Mouse (Mus musculus) hindbrain, embryonic 10.5 days (tissue): ENCODE measurements around the gene Mtcl1. TPM values are rescaled to one million over a fixed set of nuclear protein-coding genes. Genes with fewer than 3 reads are reported as not detected.
A peak's percentile ranks its signal among the peaks of the same experiment; 100 is the strongest.

ENCODE experiments used
- DNase-seq: peaks from one replicate; pipeline ENCODE4 v3.0.0-alpha.2; 2017; ENCODE audit warnings: low spot score
- H3K27ac ChIP-seq: fragments of 300-500 bp; sonication (generic); 2 replicates; pipeline ENCODE4 v1.5.1; 2016; ENCODE audit warnings: mild to moderate bottlenecking, moderate library complexity
- H3K27me3 ChIP-seq: fragments of 300-500 bp; sonication (generic); 2 replicates; pipeline ENCODE4 v1.6.1; 2016; ENCODE audit warnings: mild to moderate bottlenecking; ENCODE audit not compliant: poor library complexity, insufficient read depth, severe bottlenecking
- H3K36me3 ChIP-seq: fragments of 300-500 bp; sonication (generic); 2 replicates; pipeline ENCODE4 v1.6.1; 2016; ENCODE audit warnings: mild to moderate bottlenecking, moderate library complexity
- H3K4me1 ChIP-seq: fragments of 300-500 bp; sonication (generic); replicated peaks from 2 replicates; pipeline ENCODE4 v1.6.1; 2016; ENCODE audit warnings: mild to moderate bottlenecking
- H3K4me3 ChIP-seq: fragments of 300-500 bp; sonication (generic); 2 replicates; pipeline ENCODE4 v1.5.1; 2016; ENCODE audit warnings: mild to moderate bottlenecking, moderate library complexity
- H3K9me3 ChIP-seq: fragments of 300-500 bp; sonication (generic); 2 replicates; pipeline ENCODE4 v1.6.1; 2016; ENCODE audit warnings: mild to moderate bottlenecking, moderate library complexity
- WGBS: fragments of 180-500 bp; shearing (Covaris S2); methylation state at CpG from one replicate; pipeline ENCODE4 v1.1.7; 2016; 5-methylcytosine and 5-hydroxymethylcytosine counted together
- polyA plus RNA-seq: library from polyadenylated mRNA; unstranded; fragments of >200 nt; fragmentation: Nextera tagmentation; extraction: Ambion mirVana; gene quantifications from 2 replicates; pipeline ENCODE4 v1.2.1, GENCODE M21; 2016

The Mtcl1 gene
- polyA plus RNA-seq, 1 experiment from 2014 or later = 89.7 TPM

DNA sequence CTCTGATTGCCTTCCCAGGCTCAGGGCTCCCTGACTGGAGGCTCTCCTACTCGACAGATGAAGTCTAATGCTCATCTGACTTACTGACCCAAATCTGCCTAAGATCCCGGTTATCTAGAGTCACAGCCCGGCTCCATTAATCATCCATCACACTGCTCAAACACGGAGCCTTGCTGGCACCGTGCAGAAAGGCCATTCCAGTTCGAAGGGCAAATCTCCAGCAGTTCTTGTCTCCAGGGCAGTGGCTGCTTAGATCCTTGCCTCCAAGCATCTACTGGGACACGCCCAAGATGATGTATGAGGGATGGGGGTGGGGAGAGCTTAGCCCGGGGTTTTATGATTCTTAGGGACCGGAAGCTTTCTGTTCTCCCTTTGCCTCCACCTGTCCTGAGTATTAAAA lies 55.0 kb downstream of the Mtcl1 start:
- DNase-seq = no peak
- Histone ChIP-seq H3K36me3 (peaks cover 43% of the 10 kb centered on the region), H3K9me3 (no peaks in the 10 kb centered on the region), H3K27ac (0 out of 2 replicates have a peak overlapping the region, but pooled peaks have one; percentile 29), H3K4me1 (peaks cover 12% of the 10 kb centered on the region), H3K27me3 (no peaks in the 10 kb centered on the region), H3K4me3 (no peak overlapping the region)
- WGBS = 72% methylated on average over 9 of the region's 9 CpGs

DNA sequence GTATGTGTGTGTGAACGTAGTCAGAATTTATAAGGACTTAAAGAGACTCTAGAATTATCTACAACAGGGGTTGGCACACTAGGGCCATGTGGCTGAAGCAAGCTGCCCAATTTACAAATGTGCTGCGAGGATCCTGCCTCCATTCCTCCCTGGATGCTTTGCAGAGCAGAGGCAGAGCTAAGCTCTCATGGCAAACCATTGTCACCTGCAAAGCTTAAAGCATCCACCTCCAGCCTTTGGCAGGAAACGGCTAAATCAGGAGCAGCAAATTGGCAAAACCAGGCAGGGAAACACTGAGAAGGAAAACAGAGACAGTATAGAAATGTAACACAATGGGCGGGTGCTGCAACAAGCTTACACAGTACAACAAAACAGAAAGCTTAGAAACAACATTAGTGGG lies 61.2 kb downstream of the Mtcl1 start:
- Histone ChIP-seq H3K27me3 (no peaks in the 10 kb centered on the region), H3K9me3 (no peaks in the 10 kb centered on the region), H3K4me3 (no peak overlapping the region), H3K36me3 (peaks cover 56% of the 10 kb centered on the region), H3K27ac (no peak overlapping the region), H3K4me1 (no peaks in the 10 kb centered on the region)
- WGBS = 89% methylated on average over 4 of the region's 4 CpGs
- DNase-seq = no peak

DNA sequence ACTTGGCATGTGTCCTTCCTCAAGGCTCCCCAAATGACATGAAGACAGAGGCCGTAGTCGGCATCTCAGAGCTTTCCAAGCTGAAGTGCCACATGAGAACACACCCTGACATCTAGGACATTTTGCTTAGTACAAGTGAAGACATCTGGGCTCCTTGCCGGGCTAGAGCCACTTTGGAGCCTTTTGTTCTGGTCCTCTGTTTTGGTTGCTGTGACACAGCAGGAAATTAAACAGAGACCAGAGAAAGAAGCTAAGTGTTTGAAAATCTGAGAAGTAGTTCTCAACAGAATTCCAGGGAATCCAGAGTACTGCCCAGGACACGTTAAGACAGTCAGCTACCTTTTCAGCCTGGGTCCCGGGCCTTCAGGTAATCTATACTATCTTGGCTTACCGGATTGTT lies 68.2 kb downstream of the Mtcl1 start:
- no peaks in the 10 kb centered on the region for H3K9me3 ChIP-seq
- H3K4me3 ChIP-seq = no peak overlapping the region
- H3K27ac ChIP-seq = no peak overlapping the region
- H3K4me1 ChIP-seq = no peaks in the 10 kb centered on the region; the same call in 1 of the 2 replicates
- no peak for DNase-seq
- no peaks in the 10 kb centered on the region for H3K27me3 ChIP-seq
- peaks cover 89% of the 10 kb centered on the region for H3K36me3 ChIP-seq
- 67% methylated on average over 6 of the region's 6 CpGs for WGBS

GRCm38 (mm10) chr17:66379900-66380857 lies 69.4 kb downstream of the Mtcl1 start:
- H3K9me3 ChIP-seq = no peaks in the 10 kb centered on the region
- no peak for DNase-seq
- peaks cover 1% of the 10 kb centered on the region for H3K4me1 ChIP-seq
- WGBS = 95% methylated on average over 22 of the region's 22 CpGs
- H3K27me3 ChIP-seq = no peaks in the 10 kb centered on the region
- H3K27ac ChIP-seq = no peak overlapping the region
- H3K36me3 ChIP-seq = peaks cover 97% of the 10 kb centered on the region
- H3K4me3 ChIP-seq = no peak overlapping the region

DNA sequence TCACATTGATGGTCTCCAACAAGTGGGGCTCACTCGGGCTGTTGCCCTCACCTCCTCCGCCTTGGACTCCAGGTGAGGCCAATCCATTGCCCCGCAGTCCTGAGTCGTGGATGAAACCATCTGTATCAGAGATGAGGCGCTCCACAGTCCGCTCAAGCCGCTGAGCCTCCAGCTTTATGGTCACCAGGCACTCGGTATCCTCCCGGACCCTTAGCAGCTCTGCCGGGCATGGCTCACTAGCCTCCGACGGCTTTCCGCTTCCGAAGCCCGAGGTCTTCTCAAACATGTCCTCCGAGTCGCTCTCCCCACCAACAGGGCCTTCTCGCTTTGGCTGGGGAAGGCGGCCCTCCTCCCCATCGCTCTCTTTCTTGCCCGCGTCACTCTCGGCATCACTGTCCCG lies 70.2 kb downstream of the Mtcl1 start:
- H3K27ac ChIP-seq = no peak overlapping the region
- WGBS = 96% methylated on average over 24 of the region's 24 CpGs

GRCm38 (mm10) chr17:66378127-66378526 lies 71.4 kb downstream of the Mtcl1 start:
- Histone ChIP-seq H3K27ac (0 out of 2 replicates have a peak overlapping the region, but pooled peaks have one; percentile 17), H3K4me3 (no peak overlapping the region), H3K4me1 (peaks cover 11% of the 10 kb centered on the region), H3K27me3 (no peaks in the 10 kb centered on the region), H3K9me3 (no peaks in the 10 kb centered on the region), H3K36me3 (peaks cover 97% of the 10 kb centered on the region)
- no peak for DNase-seq
- 91% methylated on average over 17 of the region's 17 CpGs for WGBS

More for the DNA sequence above, 70.2 kb downstream of the Mtcl1 start:
- no peaks in the 10 kb centered on the region for H3K27me3 ChIP-seq
- peaks cover 10% of the 10 kb centered on the region for H3K4me1 ChIP-seq
- no peaks in the 10 kb centered on the region for H3K9me3 ChIP-seq
- peaks cover 97% of the 10 kb centered on the region for H3K36me3 ChIP-seq
- no peak overlapping the region for H3K4me3 ChIP-seq
- DNase-seq = no peak

GRCm38 (mm10) chr17:66374633-66375272 lies 74.8 kb downstream of the Mtcl1 start:
- Histone ChIP-seq H3K9me3 (no peaks in the 10 kb centered on the region), H3K4me3 (no peak overlapping the region), H3K36me3 (peaks cover 99% of the 10 kb centered on the region), H3K27me3 (no peaks in the 10 kb centered on the region), H3K27ac (no peak overlapping the region), H3K4me1 (peaks cover 11% of the 10 kb centered on the region)
- no peak for DNase-seq
- WGBS = 61% methylated on average over 14 of the region's 14 CpGs

DNA sequence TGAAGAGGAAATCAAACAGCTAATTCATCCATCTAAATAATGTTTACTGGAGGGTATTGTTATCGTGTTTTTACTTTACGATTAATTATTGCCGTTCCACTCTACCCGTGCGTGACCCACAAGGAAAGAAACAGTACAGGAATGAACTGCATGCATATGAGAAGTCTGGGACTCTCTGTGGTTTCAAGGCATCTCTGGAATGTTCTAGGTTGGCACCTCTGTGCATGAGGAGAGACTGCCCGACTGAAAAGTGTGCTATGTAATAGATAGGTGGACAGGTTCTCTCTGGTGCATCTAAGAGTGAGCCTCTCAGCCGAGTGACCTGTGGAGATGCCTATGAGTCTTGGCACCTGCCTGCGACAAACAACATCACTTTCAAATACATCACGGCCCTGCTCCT lies 78.7 kb downstream of the Mtcl1 start:
- Histone ChIP-seq H3K4me3 (no peak overlapping the region), H3K36me3 (peaks cover 100% of the 10 kb centered on the region), H3K27ac (no peak overlapping the region), H3K9me3 (no peaks in the 10 kb centered on the region), H3K27me3 (no peaks in the 10 kb centered on the region), H3K4me1 (peaks cover 20% of the 10 kb centered on the region)
- 94% methylated on average over 9 of the region's 9 CpGs for WGBS
- no peak for DNase-seq

GRCm38 (mm10) chr17:66369777-66370176 lies 79.8 kb downstream of the Mtcl1 start:
- Histone ChIP-seq H3K27me3 (no peaks in the 10 kb centered on the region), H3K27ac (0 out of 2 replicates have a peak overlapping the region, but pooled peaks have one; percentile 31), H3K9me3 (no peaks in the 10 kb centered on the region), H3K4me1 (peaks cover 15% of the 10 kb centered on the region), H3K4me3 (no peak overlapping the region), H3K36me3 (peaks cover 100% of the 10 kb centered on the region)
- WGBS = 74% methylated on average over 6 of the region's 6 CpGs
- DNase-seq = no peak

DNA sequence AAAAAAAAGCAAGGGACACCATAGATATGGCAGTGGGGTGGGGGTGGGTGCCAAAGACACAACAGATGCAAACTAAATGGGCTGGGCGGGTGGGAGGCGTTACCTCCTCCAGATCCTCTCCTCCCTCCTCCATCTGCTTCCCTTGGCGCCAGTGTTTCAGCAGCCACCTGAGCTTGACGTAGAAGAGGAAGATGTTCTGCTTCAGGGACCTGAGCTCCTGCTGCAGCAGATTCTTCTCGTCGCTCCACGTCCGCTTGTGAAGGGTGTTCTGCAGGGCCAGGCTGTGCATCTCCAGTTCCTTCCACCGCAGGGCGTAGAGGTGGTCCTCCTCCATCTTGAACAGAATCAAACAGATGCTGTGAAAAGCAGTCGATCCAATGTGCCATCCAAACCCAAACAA lies 81.4 kb downstream of the Mtcl1 start:
- Histone ChIP-seq H3K27me3 (no peaks in the 10 kb centered on the region), H3K4me3 (no peak overlapping the region), H3K4me1 (peaks cover 10% of the 10 kb centered on the region; the same call in 1 of the 2 replicates), H3K36me3 (peaks cover 100% of the 10 kb centered on the region), H3K9me3 (no peaks in the 10 kb centered on the region), H3K27ac (peak overlapping the region; percentile 23; the same call in 1 of the 2 replicates)
- 90% methylated on average over 11 of the region's 11 CpGs for WGBS
- no peak for DNase-seq

DNA sequence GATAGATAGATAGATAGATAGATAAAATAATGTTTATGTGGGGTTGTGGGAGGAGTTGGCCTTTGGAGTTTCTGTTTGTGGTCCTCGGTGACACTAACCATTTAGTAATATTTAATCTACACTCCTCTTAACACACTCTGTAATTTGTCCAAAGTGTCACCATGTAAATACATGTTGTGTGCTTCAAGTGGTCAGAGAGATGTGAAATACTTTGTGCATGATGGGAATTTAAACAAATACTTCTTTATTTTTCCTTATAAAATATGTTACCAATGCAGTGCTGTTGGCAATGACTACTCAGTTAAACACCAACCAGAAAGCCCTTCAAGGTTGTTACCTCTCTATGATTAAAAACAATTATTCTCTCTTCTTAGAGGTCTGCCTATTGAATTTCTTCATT lies 83.9 kb downstream of the Mtcl1 start:
- WGBS = 93% methylated on average over 1 of the region's 1 CpGs
- peaks cover 10% of the 10 kb centered on the region; the same call in 1 of the 2 replicates for H3K4me1 ChIP-seq
- H3K27ac ChIP-seq = no peak overlapping the region
- no peaks in the 10 kb centered on the region for H3K27me3 ChIP-seq
- no peak for DNase-seq
- no peaks in the 10 kb centered on the region for H3K9me3 ChIP-seq
- H3K36me3 ChIP-seq = peaks cover 100% of the 10 kb centered on the region
- H3K4me3 ChIP-seq = no peak overlapping the region

DNA sequence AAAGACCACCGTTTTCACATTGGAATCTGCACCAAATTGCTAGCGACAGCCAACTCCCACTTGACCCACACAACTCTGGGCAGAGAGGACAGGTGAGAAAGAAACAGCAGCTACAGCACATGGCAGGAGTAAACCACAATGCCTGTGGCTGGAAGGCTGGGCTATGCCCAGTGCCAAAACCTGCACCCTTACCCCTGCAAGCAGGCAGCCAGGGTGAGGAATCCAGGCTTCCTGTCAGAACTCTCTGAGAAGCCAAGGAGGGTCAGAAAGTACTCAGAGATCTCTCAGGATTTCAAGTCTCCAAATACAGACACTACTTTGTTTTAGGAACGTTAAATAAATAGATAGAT lies 84.3 kb downstream of the Mtcl1 start:
- Histone ChIP-seq H3K27ac (no peak overlapping the region), H3K27me3 (no peaks in the 10 kb centered on the region), H3K4me1 (peaks cover 10% of the 10 kb centered on the region; the same call in 1 of the 2 replicates), H3K9me3 (no peaks in the 10 kb centered on the region), H3K4me3 (no peak overlapping the region), H3K36me3 (peaks cover 100% of the 10 kb centered on the region)
- no peak for DNase-seq
- WGBS = 89% methylated on average over 3 of the region's 3 CpGs
